Mouse (Mus musculus): ENCODE data around the gene Prpf19. TPM values are rescaled to one million over a fixed set of nuclear protein-coding genes. Genes with fewer than 3 reads are reported as not detected.

Gene Prpf19
- polyA plus RNA-seq, 1 experiment: 51.6 TPM

DNA sequence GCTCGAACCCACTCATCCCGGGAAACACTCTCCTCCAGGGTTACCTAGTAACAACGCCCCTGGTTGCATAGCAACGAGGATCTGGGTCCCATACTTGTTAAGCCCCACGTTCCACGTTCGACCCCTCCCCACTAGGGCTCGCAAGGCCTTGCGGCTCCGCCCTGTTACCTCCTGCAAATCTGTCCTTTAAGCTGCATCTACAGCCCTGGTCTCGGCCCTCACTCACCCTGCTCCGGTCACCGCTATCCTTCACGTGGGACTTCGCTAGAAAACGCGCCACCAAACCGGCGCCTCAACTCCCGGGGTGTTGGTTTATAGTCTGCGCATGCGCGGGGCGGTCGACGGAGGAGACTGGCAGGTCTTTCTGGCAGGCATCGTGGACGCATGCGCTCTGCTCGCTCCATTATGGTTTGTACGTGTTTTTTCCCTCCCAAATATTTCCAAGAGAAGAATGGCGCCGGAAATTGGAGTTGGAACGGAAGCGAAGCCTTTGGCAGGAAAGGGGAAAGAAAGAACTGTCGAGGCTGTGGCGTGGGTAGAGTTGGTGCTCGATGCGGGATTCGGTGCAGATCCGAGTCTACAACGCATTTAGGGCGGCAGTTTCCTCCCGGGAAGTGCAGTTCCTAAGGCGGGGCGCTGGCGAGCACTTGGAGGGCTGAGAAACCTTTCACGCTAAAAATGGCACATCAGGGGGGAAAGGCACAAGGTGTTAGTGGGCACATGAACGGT, 13.4 kb upstream of the Prpf19 start, which contains the start of gene Tmem109:
Tmem109 (minus strand) TSS at position 576 of the 729 bp plus-strand sequence.
- peaks cover 17% of the 10 kb centered on the region for H3K4me1 ChIP-seq (ENCODE audit: control insufficient read depth, insufficient read depth, low read length)
- H3K4me3 ChIP-seq (ENCODE audit: insufficient read depth, low read length): peak within 1 kb of the TSS; percentile 76
- H3K27ac ChIP-seq (ENCODE audit: insufficient read depth, low read depth, low read length): peak within 1 kb of the TSS; percentile 76
- TF ChIP-seq CTCF (IDR thresholded peaks at IDR 0.05; ENCODE audit: low read depth, low read length) (peak; percentile 8; the same call in 1 of the 2 replicates), POLR2A (IDR thresholded peaks at IDR 0.05; ENCODE audit: borderline replicate concordance, low read depth, low read length) (no peak)

DNA sequence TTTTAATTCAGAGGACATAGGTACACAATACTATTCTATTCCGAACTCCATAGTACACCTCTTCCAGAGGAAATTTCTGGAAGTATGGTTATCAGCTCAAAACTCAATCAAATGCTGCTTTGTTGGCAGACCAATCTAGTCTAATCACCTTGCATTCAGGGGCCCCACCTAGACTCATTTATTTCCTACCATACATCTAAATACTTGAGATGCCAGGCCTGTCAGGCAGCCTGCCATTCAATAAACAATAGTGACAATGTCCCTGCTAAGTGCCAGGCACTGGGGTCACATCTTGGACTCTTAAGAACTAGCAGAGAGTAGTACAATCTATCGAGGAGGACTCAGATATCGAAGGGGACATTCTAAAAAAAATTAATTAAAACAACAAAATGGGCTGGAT, 2.8 kb upstream of the Prpf19 start:
- TF ChIP-seq POLR2A (IDR thresholded peaks at IDR 0.05; ENCODE audit: borderline replicate concordance, low read depth, low read length) (no peak), CTCF (IDR thresholded peaks at IDR 0.05; ENCODE audit: low read depth, low read length) (no peak)
- no peak overlapping the region for H3K27ac ChIP-seq (ENCODE audit: insufficient read depth, low read depth, low read length)
- peaks cover 9% of the 10 kb centered on the region for H3K4me1 ChIP-seq (ENCODE audit: control insufficient read depth, insufficient read depth, low read length)
- no peak overlapping the region for H3K4me3 ChIP-seq (ENCODE audit: insufficient read depth, low read length)

DNA sequence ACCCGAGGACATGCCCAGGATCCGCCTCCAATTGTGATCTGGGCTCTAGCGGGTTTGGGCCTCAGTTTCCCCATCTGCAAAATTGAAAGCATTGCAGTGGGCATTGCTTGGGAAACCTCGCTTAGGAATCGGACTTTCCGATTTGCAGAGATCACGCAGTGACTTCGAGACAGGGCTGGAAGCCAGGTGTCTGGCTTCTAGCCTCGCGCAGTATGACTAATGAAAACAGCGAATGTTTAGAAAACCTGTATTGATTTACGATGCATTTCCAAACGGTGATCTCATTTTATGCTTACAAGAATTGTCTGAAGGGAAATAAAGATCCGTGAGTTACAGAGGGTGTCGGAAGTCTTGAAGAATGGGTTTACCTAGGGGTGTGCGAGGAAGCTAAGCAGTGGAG, 677 bp downstream of the Prpf19 start:
- Histone ChIP-seq H3K27ac (ENCODE audit: insufficient read depth, low read depth, low read length) (peak overlapping the region; percentile 84), H3K4me3 (ENCODE audit: insufficient read depth, low read length) (peak overlapping the region; percentile 85), H3K4me1 (ENCODE audit: control insufficient read depth, insufficient read depth, low read length) (peaks cover 9% of the 10 kb centered on the region)
- no peak for TF ChIP-seq POLR2A (IDR thresholded peaks at IDR 0.05; ENCODE audit: borderline replicate concordance, low read depth, low read length)
- TF ChIP-seq CTCF (IDR thresholded peaks at IDR 0.05; ENCODE audit: low read depth, low read length): no peak

DNA sequence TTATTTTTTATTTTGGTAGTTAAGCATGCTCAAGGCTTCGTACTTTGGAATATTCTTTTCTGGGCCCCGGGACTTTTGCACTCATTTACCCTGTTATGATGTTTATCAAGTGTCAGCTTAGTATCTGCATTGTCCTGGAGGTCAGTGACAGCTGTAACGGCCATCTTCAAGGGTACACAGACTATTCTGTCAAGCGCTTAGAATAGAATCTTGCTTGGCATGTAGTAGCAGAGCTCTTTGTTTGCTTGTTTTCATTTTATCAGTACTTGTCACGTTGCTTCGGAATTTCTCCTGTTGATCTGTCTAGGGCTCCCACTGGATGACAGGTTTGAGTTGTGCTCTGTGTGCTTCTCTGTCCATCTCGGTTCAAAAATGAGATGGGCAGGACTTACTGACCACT, 1.8 kb downstream of the Prpf19 start:
- Histone ChIP-seq H3K4me1 (ENCODE audit: control insufficient read depth, insufficient read depth, low read length) (peaks cover 9% of the 10 kb centered on the region), H3K4me3 (ENCODE audit: insufficient read depth, low read length) (peak overlapping the region; percentile 85; the same call in 1 of the 2 replicates), H3K27ac (ENCODE audit: insufficient read depth, low read depth, low read length) (no peak overlapping the region)
- TF ChIP-seq POLR2A (IDR thresholded peaks at IDR 0.05; ENCODE audit: borderline replicate concordance, low read depth, low read length) (no peak), CTCF (IDR thresholded peaks at IDR 0.05; ENCODE audit: low read depth, low read length) (no peak)

DNA sequence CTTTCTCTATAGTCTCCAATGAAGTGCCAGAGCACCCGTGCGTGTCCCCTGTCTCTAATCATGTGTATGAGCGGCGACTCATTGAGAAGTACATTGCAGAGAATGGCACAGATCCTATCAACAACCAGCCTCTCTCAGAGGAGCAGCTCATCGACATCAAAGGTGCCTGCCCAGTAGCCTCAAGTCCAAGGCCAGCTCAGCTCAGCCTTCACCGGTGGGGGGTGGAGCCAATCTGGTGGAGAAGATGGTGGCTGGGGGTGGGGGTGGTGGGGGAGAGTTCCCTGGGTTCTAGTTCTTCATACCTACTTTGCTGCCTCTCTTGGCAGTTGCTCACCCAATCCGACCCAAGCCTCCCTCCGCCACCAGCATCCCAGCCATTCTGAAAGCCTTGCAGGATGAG, 2.5 kb downstream of the Prpf19 start:
- Histone ChIP-seq H3K4me1 (ENCODE audit: control insufficient read depth, insufficient read depth, low read length) (peaks cover 9% of the 10 kb centered on the region), H3K27ac (ENCODE audit: insufficient read depth, low read depth, low read length) (no peak overlapping the region), H3K4me3 (ENCODE audit: insufficient read depth, low read length) (no peak overlapping the region)
- TF ChIP-seq CTCF (IDR thresholded peaks at IDR 0.05; ENCODE audit: low read depth, low read length) (no peak), POLR2A (IDR thresholded peaks at IDR 0.05; ENCODE audit: borderline replicate concordance, low read depth, low read length) (no peak)

DNA sequence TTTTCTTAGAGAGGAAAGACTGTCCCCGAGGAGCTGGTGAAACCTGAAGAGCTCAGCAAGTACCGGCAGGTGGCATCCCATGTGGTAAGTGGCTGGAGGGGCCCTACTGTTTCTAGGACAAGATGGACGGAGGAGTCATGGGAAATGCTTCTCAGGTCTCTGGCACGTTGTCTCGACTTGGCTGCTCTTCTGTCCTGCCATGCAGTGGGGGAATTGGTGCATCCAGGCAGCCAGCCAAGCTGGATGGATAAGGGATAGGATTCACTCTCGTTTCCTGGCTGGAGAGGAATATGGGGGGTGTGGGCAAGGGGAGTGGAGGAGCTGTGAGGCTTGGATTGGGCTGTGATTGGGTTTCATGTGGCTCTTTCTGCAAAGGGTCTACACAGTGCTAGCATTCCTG, 5.3 kb downstream of the Prpf19 start:
- TF ChIP-seq POLR2A (IDR thresholded peaks at IDR 0.05; ENCODE audit: borderline replicate concordance, low read depth, low read length): no peak
- Histone ChIP-seq H3K4me1 (ENCODE audit: control insufficient read depth, insufficient read depth, low read length) (peaks cover 4% of the 10 kb centered on the region), H3K4me3 (ENCODE audit: insufficient read depth, low read length) (no peak overlapping the region), H3K27ac (ENCODE audit: insufficient read depth, low read depth, low read length) (no peak overlapping the region)

DNA sequence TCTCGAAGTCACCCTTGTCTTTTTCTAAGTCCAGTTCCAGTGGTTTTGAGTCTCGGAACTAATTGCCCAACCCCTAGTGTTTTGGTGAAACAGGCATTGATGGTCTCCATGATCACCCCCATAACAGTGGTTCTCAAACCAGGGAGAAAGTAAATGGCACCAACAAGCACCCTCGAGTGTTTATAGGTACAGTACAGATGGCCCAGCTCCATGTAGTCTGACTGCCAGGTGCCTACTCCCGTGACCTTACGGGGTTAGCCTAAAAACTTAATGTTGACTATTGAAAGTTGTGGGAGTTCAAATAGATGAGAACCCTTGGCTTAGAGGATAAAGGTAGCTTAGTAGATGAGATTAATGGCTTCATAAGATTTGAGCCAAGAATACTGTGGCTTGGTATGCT, 6.0 kb downstream of the Prpf19 start:
- TF ChIP-seq CTCF (IDR thresholded peaks at IDR 0.05; ENCODE audit: low read depth, low read length): no peak
- no peak for TF ChIP-seq POLR2A (IDR thresholded peaks at IDR 0.05; ENCODE audit: borderline replicate concordance, low read depth, low read length)
- Histone ChIP-seq H3K27ac (ENCODE audit: insufficient read depth, low read depth, low read length) (no peak overlapping the region), H3K4me3 (ENCODE audit: insufficient read depth, low read length) (no peak overlapping the region), H3K4me1 (ENCODE audit: control insufficient read depth, insufficient read depth, low read length) (peaks cover 4% of the 10 kb centered on the region)

DNA sequence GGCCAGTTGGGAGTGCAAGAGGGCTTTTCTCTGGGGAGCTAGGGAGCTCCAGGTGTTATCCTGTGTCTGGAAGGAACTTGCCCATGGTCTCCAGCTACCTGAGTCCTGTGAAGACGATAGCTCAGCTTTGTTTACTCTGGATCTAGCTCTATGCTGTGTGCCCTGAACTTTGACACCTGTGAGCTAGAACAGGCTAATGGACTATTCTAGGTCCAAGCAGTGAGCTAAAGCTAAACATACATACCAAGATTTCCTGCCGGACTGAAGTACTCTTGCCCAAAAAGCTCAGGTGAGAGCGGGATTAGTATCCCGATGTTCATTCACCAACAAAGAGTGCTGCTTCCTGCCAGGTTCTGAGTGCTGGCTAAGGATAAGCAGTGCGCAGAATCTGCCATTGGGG, 9.5 kb downstream of the Prpf19 start:
- peaks cover 4% of the 10 kb centered on the region for H3K4me1 ChIP-seq (ENCODE audit: control insufficient read depth, insufficient read depth, low read length)
- no peak overlapping the region for H3K4me3 ChIP-seq (ENCODE audit: insufficient read depth, low read length)
- TF ChIP-seq CTCF (IDR thresholded peaks at IDR 0.05; ENCODE audit: low read depth, low read length): no peak
- H3K27ac ChIP-seq (ENCODE audit: insufficient read depth, low read depth, low read length): no peak overlapping the region

DNA sequence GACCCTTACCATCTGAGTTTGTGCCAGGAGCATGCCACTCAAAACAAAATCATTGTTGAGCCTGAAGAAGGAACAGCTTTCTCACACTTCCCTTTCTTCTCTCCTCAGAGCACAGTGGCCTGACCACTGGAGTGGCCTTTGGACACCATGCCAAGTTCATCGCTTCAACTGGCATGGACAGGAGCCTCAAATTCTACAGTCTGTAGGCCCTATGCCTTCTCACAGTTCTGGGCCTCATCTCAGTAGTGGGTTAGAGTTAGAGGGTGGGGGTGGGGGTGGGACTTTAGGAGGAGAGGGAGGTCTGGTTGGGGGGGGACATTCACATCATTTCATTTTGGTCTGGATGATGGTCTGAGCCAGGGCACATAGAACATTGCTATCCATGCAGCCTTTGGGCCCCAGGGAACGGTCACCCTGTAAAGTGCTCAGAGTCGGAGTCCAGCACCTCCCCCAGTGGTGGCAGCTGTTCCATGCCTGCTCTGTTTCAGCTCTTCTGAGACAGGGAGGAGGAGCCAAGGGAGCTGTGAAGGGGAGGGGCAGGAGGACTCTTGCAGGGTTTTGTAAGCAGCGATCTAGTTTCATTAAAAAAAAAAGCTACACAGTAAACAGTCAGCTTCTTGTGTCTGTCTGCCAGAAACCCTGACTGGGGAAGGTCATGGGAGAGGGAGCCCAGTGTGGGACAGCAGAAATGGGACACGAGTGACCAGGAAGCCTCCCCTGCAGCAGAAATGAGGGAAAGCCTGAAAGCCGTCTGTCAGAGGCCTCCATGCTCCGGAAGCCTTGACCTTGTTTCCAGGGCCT, 10.1 kb downstream of the Prpf19 start:
- TF ChIP-seq POLR2A (IDR thresholded peaks at IDR 0.05; ENCODE audit: borderline replicate concordance, low read depth, low read length) (no peak), CTCF (IDR thresholded peaks at IDR 0.05; ENCODE audit: low read depth, low read length) (no peak)
- Histone ChIP-seq H3K4me3 (ENCODE audit: insufficient read depth, low read length) (no peak overlapping the region), H3K4me1 (ENCODE audit: control insufficient read depth, insufficient read depth, low read length) (peaks cover 4% of the 10 kb centered on the region), H3K27ac (ENCODE audit: insufficient read depth, low read depth, low read length) (no peak overlapping the region)

DNA sequence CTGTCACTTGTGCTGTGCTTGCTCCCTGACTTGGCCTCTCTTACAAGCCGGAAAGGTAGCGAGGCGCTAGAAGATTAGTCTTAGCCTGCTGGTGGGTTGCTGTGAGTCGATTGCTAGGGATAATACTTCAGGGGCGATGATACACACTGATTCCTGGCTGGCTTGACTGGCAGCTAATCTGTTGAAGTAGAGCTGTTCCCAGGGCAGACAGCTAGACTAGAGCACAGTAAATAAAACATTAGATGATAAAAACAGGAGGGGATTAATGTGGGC, 10.6 kb downstream of the Prpf19 start:
- TF ChIP-seq CTCF (IDR thresholded peaks at IDR 0.05; ENCODE audit: low read depth, low read length) (no peak), POLR2A (IDR thresholded peaks at IDR 0.05; ENCODE audit: borderline replicate concordance, low read depth, low read length) (no peak)
- no peak overlapping the region for H3K27ac ChIP-seq (ENCODE audit: insufficient read depth, low read depth, low read length)

More for the DNA sequence above, 10.6 kb downstream of the Prpf19 start:
- no peak overlapping the region for H3K4me3 ChIP-seq (ENCODE audit: insufficient read depth, low read length)
- H3K4me1 ChIP-seq (ENCODE audit: control insufficient read depth, insufficient read depth, low read length): peaks cover 4% of the 10 kb centered on the region
